Mouse (Mus musculus): ENCODE measurements at regions not wholly inside any gene's neighbourhood (a gene's known extent, or its start where the extent isn't known, plus 50 kb on each side); places are given as distances from the start of the nearest gene placed in this dataset.

DNA sequence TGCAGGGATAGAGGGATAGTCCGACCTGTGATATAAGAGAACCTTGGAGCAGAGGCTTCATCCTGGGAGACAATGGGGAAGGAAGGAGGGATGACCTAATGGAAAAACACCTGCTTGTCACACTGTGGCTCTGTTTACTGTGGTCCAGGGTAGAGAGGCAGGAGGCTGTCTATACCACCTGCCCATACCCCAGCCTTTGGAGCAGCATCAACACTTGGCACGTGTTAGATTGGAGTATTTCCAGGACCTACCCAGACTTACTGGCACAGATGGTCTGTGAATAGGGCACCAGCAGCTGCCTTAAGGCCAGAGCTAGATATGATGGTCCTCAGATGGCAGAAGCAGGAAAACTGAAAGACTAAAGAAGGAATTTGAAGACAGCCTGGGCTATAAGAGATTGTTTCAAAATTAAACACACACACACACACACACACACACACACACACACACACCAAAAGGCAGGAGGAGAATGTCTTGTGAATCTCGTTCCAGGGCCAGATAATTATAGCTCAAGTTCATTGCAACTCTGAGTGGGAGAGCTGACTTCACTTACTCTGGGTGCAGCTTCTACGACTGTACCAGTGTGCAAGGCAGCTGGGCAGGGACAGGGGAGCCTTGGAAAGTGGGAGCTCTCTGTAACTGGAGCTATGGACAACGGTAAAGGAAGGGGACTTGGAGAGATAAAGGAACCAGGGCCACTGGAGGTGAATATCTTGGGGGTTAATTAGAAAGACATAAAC lies 227.8 kb upstream of the Sdk2 start:
- peaks cover 17% of the 10 kb centered on the region for H3K4me1 ChIP-seq
- no peak overlapping the region for H3K4me3 ChIP-seq (replicated peaks)
- no peaks in the 10 kb centered on the region for H3K36me3 ChIP-seq (replicated peaks; ENCODE audit: low read length)
- peaks cover 18% of the 10 kb centered on the region for H3K27me3 ChIP-seq (replicated peaks)
- H3K9me3 ChIP-seq = no peaks in the 10 kb centered on the region
- TF ChIP-seq GATA1 (IDR thresholded peaks at IDR 0.05; ENCODE audit: borderline replicate concordance, low read length) (no peak), FLI1 (IDR thresholded peaks at IDR 0.05; ENCODE audit: low read length) (no peak)

DNA sequence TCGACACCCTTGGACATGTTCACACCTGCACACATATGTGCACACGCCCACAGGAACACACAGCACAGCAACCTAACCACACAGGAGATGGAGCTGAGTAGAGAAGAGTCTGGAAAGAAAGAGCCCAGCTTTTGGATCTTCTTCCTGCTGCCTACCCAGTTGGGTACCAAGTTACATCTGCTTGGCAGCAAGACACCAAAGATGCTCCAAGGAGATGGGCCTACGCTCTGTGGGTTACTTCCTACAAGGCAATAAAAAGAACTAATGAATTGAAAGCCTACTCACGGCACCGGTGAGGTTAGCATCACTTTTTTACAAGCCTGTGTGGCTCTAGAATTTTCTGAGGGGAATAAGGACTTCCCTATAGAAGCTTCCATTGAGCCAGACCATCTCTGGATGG lies 224.4 kb upstream of the Sdk2 start:
- H3K27me3 ChIP-seq (replicated peaks) = peaks cover 16% of the 10 kb centered on the region
- H3K4me1 ChIP-seq = peaks cover 20% of the 10 kb centered on the region
- no peak overlapping the region for H3K4me3 ChIP-seq (replicated peaks)
- H3K9me3 ChIP-seq = no peaks in the 10 kb centered on the region
- H3K36me3 ChIP-seq (replicated peaks; ENCODE audit: low read length) = no peaks in the 10 kb centered on the region
- TF ChIP-seq FLI1 (IDR thresholded peaks at IDR 0.05; ENCODE audit: low read length) = no peak
- TF ChIP-seq GATA1 (IDR thresholded peaks at IDR 0.05; ENCODE audit: borderline replicate concordance, low read length) = no peak

GRCm38 (mm10) chr11:114289946-114290345 lies 223.1 kb upstream of the Sdk2 start:
- Histone ChIP-seq H3K4me1 (peaks cover 20% of the 10 kb centered on the region), H3K27me3 (replicated peaks) (peaks cover 21% of the 10 kb centered on the region), H3K36me3 (replicated peaks; ENCODE audit: low read length) (no peaks in the 10 kb centered on the region), H3K9me3 (no peaks in the 10 kb centered on the region), H3K4me3 (replicated peaks) (no peak overlapping the region)
- no peak for TF ChIP-seq GATA1 (IDR thresholded peaks at IDR 0.05; ENCODE audit: borderline replicate concordance, low read length)
- no peak for TF ChIP-seq FLI1 (IDR thresholded peaks at IDR 0.05; ENCODE audit: low read length)

DNA sequence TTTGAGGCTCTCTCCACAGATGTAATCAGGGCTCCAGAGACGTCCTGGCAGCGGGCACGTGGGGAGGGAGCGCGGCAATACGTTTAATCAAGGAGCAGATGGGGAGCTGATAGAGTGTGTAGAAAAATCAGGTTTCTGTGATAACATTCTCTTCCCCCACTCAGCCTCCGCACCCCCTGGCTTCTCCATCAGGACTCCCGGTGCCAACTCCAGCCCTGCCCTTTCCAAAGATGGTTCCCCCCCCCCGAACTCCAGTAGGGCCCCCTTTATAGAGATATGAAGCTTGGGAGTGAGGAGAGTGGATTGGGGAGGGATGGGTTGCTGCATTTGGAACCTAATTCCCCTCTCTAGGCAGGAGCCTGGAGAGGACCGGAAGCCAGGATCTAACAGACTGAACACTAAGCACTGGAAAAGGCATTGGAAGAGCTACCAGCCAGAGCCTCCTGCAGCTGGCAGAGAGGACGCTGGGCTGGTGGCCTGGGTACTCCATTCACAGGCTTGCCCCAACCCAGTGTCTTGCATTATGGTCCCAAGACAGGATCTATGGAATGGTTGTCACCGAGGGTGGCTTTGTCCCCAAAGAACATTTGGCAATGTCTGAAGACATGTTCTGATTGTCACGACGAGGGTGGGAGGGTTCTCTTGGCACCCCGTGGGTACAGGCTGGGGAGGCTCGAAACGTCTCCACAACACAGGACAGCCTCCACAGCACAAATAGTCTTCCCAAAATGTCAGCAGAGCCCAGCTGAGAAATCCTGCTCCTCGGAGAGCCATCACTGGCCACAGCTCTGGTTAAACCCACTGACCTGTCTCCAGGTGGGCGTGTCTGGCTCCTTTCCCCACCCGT lies 218.2 kb upstream of the Sdk2 start:
- TF ChIP-seq GATA1 (IDR thresholded peaks at IDR 0.05; ENCODE audit: borderline replicate concordance, low read length) (no peak), FLI1 (IDR thresholded peaks at IDR 0.05; ENCODE audit: low read length) (no peak)
- Histone ChIP-seq H3K4me3 (replicated peaks) (no peak overlapping the region), H3K9me3 (no peaks in the 10 kb centered on the region), H3K4me1 (peaks cover 20% of the 10 kb centered on the region), H3K36me3 (replicated peaks; ENCODE audit: low read length) (no peaks in the 10 kb centered on the region), H3K27me3 (replicated peaks) (peaks cover 35% of the 10 kb centered on the region)

DNA sequence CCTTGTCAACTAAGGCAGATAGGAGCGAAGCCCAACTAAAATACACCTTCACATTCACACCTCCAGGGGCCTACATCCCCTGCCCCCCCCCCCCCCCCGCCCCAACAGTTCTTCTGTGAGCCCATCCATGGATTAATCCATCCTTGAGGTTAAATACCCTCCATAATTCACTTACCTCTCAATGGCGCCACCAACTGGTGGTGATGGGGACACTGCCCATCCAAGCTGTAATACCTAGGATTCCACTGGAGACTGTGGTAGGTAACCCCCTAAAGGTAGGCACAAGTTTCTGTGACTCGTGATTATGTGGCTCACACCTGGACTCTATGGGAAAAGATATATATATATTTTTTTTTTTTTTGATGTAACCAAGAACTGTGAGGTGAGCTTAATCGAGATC lies 216.4 kb upstream of the Sdk2 start:
- no peak overlapping the region for H3K4me3 ChIP-seq (replicated peaks)
- no peak for TF ChIP-seq FLI1 (IDR thresholded peaks at IDR 0.05; ENCODE audit: low read length)
- TF ChIP-seq GATA1 (IDR thresholded peaks at IDR 0.05; ENCODE audit: borderline replicate concordance, low read length) = no peak
- H3K9me3 ChIP-seq = no peaks in the 10 kb centered on the region
- H3K36me3 ChIP-seq (replicated peaks; ENCODE audit: low read length) = no peaks in the 10 kb centered on the region
- peaks cover 12% of the 10 kb centered on the region for H3K4me1 ChIP-seq
- peaks cover 44% of the 10 kb centered on the region for H3K27me3 ChIP-seq (replicated peaks)

DNA sequence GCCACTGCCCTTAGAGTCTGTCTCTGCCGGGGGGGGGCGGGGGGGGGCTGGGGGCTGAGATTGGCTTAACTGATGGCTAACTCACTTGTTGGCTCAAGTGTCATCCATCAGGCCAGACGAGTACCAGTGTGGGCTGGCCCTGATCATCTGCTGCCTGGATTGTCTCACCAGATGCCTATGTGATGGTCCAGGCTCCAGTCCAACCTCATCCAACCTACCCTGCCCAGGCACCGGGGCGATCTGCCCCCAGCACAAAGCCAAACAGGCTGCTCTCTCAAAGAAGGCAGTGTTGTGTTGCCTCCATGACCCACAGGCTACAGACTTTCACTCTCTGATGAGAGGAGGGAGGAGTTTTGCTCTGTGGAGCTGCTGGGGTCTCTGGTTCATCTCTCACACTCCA lies 215.7 kb upstream of the Sdk2 start:
- no peak for TF ChIP-seq GATA1 (IDR thresholded peaks at IDR 0.05; ENCODE audit: borderline replicate concordance, low read length)
- TF ChIP-seq FLI1 (IDR thresholded peaks at IDR 0.05; ENCODE audit: low read length) = no peak
- H3K27me3 ChIP-seq (replicated peaks) = peaks cover 48% of the 10 kb centered on the region
- no peak overlapping the region for H3K4me3 ChIP-seq (replicated peaks)
- no peaks in the 10 kb centered on the region for H3K9me3 ChIP-seq
- H3K36me3 ChIP-seq (replicated peaks; ENCODE audit: low read length) = no peaks in the 10 kb centered on the region
- H3K4me1 ChIP-seq = peaks cover 7% of the 10 kb centered on the region

GRCm38 (mm10) chr11:114281846-114282245 lies 215.0 kb upstream of the Sdk2 start:
- Histone ChIP-seq H3K4me3 (replicated peaks) (no peak overlapping the region), H3K27me3 (replicated peaks) (peaks cover 53% of the 10 kb centered on the region)

DNA sequence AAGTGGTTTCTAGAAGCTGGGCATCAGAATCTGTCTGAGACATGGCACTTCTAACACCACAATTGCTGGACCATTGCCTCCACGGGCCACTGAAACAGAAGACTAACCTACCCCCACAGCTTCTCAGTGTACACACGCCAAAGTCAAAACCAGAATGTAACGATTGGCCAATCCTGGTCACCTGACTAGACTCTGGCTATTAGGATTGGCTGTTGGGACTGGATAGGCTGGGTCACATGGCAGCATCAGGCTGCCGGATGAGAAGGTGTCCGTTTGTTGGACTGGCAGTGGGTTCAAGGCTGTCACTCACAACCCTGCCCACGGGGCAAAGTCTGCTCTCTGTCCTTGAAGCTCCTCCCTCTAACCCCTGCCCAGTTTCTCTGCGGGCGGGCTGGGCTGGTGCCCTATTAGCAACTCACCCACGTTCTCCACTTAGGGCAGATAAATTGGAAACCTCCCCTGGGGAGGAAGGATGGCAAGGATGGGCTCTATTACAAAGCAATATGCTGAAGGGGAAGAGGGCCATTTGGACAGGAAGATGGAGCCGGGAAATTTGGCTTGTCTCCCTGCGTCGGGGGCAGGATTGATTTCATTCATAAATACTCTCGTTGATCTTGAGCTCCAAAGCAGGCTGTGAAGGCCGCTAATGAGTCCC lies 214.3 kb upstream of the Sdk2 start:
- TF ChIP-seq FLI1 (IDR thresholded peaks at IDR 0.05; ENCODE audit: low read length) (no peak), GATA1 (IDR thresholded peaks at IDR 0.05; ENCODE audit: borderline replicate concordance, low read length) (no peak)
- no peak overlapping the region for H3K4me3 ChIP-seq (replicated peaks)
- no peaks in the 10 kb centered on the region for H3K9me3 ChIP-seq
- H3K36me3 ChIP-seq (replicated peaks; ENCODE audit: low read length) = no peaks in the 10 kb centered on the region
- H3K4me1 ChIP-seq = no peaks in the 10 kb centered on the region
- H3K27me3 ChIP-seq (replicated peaks) = peaks cover 52% of the 10 kb centered on the region

More at GRCm38 (mm10) chr11:114281846-114282245, 215.0 kb upstream of the Sdk2 start:
- Histone ChIP-seq H3K36me3 (replicated peaks; ENCODE audit: low read length) (no peaks in the 10 kb centered on the region), H3K4me1 (peaks cover under 1% of the 10 kb centered on the region), H3K9me3 (no peaks in the 10 kb centered on the region)
- TF ChIP-seq FLI1 (IDR thresholded peaks at IDR 0.05; ENCODE audit: low read length) (no peak), GATA1 (IDR thresholded peaks at IDR 0.05; ENCODE audit: borderline replicate concordance, low read length) (no peak)

DNA sequence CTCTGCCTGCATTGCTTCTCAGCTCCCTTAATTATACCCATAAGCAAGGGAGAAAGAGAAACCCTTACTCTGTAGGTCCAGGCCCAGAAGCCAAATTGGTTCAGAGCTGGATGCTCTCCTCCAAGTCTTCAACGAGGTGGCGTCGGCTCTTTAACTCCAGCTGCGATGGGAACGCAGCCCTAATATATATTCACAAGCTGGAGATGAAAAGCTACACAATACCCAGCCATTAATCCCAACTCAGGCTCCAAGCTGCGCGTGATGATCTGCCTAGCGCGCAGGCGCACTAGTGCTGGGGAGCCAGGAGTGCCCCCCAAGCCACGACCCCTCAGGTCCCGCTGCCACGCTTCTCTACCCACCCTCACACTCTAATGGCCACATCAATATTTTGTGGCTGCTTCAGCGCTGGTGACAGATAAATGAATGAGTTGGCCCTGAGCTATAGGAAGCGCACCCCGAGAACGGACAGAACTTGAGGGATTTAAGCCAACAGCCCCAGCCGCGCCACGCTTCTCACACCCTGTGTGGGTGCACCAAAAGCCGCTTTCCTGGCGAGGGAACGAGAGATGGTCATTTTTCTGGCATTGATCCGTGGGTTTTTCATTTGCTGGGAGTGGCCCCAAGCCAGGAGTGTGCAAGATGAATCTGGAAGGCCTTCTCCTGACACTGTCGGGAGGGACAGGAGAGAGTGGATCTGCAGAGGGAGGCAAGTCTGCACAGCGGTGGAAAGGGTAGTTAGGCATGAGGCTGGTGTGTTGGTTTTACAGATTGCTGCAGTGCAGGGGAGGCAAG lies 210.9 kb upstream of the Sdk2 start:
- Histone ChIP-seq H3K9me3 (no peaks in the 10 kb centered on the region), H3K4me3 (replicated peaks) (no peak overlapping the region), H3K36me3 (replicated peaks; ENCODE audit: low read length) (no peaks in the 10 kb centered on the region), H3K4me1 (no peaks in the 10 kb centered on the region), H3K27me3 (replicated peaks) (peaks cover 43% of the 10 kb centered on the region)
- TF ChIP-seq GATA1 (IDR thresholded peaks at IDR 0.05; ENCODE audit: borderline replicate concordance, low read length) (no peak), FLI1 (IDR thresholded peaks at IDR 0.05; ENCODE audit: low read length) (no peak)
